Mouse (Mus musculus): Measurements from ENCODE around the gene Rbm14.

Gene Rbm14

GRCm38 (mm10) chr19:4811063-4811908, at the start of gene Rbm14, which contains the start of gene Gm21992:
Gene Rbm14 (minus strand): TSS chr19:4811634.
Gene Gm21992 (minus strand): TSS chr19:4811612.
- DNase-seq (ENCODE audit: low read depth, low spot score): peak; percentile 98

DNA sequence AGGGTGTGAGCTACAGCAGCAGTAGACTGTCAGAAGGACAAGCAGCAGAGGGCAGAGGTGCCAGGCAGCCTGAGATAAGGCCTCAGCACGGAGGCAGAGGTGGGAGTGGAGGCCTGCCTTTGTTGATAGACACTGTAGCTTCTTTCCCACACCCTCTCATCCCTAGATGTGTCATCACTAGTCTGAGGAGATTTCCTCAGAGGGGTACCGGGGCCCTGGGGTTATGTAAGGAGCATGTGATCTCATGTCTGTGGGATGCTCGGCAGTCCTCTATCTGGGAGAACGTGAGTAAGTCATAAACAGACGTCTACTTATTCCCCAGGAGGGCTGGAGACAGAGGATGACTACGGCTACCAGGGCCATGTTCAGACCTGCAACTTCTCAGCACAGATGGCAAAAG, 47.6 kb upstream of the Rbm14 start:
- no peak for DNase-seq (ENCODE audit: low read depth, low spot score)

DNA sequence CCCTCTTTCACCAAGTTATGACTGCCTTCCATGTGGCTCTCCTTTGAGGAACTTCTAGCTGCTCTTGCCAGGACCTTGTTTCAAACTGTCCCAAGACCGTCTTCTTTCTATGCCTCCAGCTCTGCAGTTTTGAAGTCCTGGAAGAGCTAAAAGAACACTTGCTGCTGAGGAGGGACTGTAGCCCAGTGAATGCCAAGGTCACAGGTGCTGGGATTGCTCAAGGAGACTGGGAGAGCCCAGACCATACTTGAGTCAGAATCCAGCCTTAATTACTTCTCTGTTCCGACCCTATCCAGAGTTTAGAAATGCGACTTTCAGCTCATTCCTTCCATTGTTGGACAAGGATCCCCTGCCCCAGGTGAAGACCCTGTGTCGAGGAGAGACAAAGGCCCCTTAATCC, 44.5 kb upstream of the Rbm14 start:
- no peak for DNase-seq (ENCODE audit: low read depth, low spot score)

DNA sequence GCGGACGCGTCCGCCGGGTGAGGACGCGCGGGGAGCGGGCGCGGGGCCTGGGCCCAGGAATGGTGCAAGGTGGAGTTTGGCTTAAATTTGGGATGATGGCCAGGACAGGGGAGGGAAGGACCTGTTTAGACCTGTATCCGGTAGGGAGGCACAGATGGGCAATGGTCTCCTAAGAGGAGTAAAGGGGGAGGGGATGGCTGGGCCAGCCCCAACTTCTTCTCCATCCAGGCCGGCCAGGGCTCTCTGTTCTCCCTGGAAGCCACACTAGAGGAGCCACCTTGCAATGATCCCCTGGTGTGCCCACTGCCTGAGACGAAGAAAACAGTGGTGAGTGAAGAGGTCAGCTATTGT, 44.0 kb upstream of the Rbm14 start:
- no peak for DNase-seq (ENCODE audit: low read depth, low spot score)

GRCm38 (mm10) chr19:4854552-4855469, 43.4 kb upstream of the Rbm14 start, which contains the start of gene Ctsf:
Gene Ctsf (plus strand): TSS chr19:4855130.
- peak; percentile 60 for DNase-seq (ENCODE audit: low read depth, low spot score)

GRCm38 (mm10) chr19:4850281-4850680, 38.8 kb upstream of the Rbm14 start:
- no peak for DNase-seq (ENCODE audit: low read depth, low spot score)

GRCm38 (mm10) chr19:4849800-4850199, 38.4 kb upstream of the Rbm14 start:
- no peak for DNase-seq (ENCODE audit: low read depth, low spot score)

DNA sequence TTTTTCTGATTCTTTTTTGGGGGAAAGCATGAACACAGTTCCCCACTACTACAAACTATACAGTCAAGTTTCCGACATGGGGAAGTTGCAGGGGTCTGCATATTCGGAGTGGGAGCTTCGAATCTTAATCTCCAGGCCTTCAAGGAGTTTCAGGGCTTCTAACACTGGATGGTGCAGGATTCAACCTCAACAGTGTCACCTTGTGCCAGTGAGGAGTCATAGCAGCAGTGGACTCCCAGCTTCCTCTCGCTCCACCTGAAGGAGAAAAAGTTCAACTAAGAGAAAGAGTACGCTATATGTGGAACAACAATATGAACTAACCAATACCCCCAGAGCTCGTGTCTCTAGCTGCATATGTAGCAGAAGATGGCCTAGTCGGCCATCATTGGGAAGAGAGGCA, 36.1 kb upstream of the Rbm14 start:
- no peak for DNase-seq (ENCODE audit: low read depth, low spot score)

- DNase-seq (ENCODE audit: low read depth, low spot score): no peak
Observed at GRCm38 (mm10) chr19:4845846-4846245, 34.4 kb upstream of the Rbm14 start.

GRCm38 (mm10) chr19:4842611-4843010, 31.2 kb upstream of the Rbm14 start:
- no peak for DNase-seq (ENCODE audit: low read depth, low spot score)

- no peak for DNase-seq (ENCODE audit: low read depth, low spot score)
Observed at GRCm38 (mm10) chr19:4840848-4841247, 29.4 kb upstream of the Rbm14 start.

DNA sequence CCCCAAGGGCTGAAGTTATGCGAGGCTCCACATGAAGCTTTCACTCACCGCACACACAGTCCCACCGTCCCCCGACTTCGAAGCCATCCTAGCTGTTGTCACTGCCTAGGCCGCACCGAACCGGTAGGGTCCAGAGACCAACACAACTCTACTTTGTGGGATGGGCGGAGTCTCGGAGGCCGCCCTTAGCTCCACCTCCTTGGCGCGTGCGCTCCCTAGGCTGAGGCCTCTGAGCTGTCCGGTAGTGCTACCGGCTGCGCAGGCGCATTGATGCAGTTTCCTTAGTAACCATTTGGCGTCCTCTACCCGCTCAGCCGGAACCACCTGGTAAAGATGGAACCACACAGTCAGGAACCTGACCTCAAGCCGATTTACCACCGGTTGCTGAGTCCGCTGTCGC, 27.7 kb upstream of the Rbm14 start, which contains the start of the genes Ccs and Ccdc87:
Gene Ccs (minus strand): TSS at position 184 of the 400 bp plus-strand sequence.
Gene Ccdc87 (plus strand): TSS at position 218 of the 400 bp plus-strand sequence.
- peak; percentile 76 for DNase-seq (ENCODE audit: low read depth, low spot score)

- no peak for DNase-seq (ENCODE audit: low read depth, low spot score)
Observed at GRCm38 (mm10) chr19:4838526-4839140, 27.2 kb upstream of the Rbm14 start.

DNA sequence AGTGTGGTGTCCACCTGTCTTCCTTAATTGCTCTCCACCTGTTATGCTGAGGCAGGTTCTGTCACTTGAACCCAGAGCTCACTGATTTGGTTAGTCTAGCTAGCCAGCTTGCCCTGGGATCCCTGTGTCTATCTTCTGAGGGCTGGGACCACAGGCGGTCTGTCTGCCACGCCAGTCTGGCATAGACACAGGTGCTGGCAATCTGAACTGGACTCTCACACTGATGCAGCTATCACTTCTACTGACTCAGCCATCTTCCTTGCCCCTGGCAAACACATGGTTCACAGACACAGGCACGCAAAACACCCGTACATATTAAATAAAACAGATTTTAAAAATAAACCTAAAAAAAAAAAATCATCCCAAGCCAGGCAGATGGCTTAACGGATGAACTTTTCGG, 25.6 kb upstream of the Rbm14 start:
- no peak for DNase-seq (ENCODE audit: low read depth, low spot score)

- no peak for DNase-seq (ENCODE audit: low read depth, low spot score)
Observed at GRCm38 (mm10) chr19:4836096-4836495, 24.7 kb upstream of the Rbm14 start.

- DNase-seq (ENCODE audit: low read depth, low spot score): no peak
Observed at GRCm38 (mm10) chr19:4833977-4834376, 22.5 kb upstream of the Rbm14 start.

DNA sequence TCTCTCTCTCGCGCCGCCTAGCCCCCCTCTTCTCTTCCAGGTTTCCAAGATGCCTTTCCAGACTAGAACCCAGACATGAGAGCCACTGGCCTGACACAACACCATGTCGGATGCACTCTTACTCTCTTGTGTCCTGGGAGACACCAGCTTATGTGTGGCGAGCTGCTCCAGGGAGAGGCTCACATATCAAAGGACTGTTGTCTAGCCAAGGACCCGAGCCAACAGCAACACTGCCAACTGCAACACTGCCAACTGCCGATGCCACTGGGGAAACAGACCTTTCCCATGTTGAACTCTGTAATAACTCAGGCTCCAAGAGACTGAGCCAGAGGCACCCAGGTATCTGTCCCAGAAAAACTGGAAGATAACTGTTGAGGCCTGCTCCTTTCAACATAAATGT, 17.7 kb upstream of the Rbm14 start:
- no peak for DNase-seq (ENCODE audit: low read depth, low spot score)

GRCm38 (mm10) chr19:4828444-4829114, 17.1 kb upstream of the Rbm14 start:
- no peak for DNase-seq (ENCODE audit: low read depth, low spot score)

DNA sequence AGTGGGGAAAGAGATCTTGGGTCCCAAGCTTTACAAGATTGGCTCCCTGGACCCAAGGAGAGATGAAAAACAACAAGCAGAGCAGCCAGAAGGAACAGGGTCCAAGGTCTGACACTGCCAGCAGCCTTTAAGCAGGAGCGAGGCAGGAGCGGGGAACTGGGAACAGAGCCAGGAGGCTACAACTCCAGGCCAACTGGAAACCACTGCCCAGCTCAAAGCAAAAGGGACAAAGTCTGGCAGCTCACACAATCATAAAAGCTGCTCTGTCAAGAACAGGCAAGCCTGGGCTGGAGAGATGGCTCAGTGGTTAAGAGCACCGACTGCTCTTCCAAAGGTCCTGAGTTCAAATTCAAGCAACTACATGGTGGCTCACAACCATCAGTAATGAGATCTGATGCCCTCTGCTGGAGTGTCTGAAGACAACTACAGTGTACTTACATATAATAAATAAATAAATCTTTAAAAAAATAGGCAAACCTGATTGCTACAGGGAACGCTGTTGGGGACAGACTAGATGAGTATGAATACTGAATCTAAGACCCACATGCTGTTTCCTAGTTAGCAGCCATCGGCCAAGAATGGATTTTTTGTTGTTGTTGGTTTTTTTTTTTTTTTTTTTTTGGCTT, 9.4 kb upstream of the Rbm14 start:
- DNase-seq (ENCODE audit: low read depth, low spot score): peak; percentile 60

GRCm38 (mm10) chr19:4817182-4817835, 5.9 kb upstream of the Rbm14 start:
- no peak for DNase-seq (ENCODE audit: low read depth, low spot score)

All from brain, embryonic 18.5 days (tissue).